Mouse (Mus musculus) heart, embryonic 16.5 days (tissue): ENCODE results near the gene Thap3. TPM values are rescaled to one million over a fixed set of nuclear protein-coding genes. Genes with fewer than 3 reads are reported as not detected.
"Not testable (repeated sequence)": the region's sequence is repeated elsewhere in the genome, so short reads cannot be mapped to it uniquely, and the experiment has no call there.

Experiments
- ATAC-seq: fragments of 200-750 bp; cut with Nextera tagmentation; replicated peaks from 2 replicates; pipeline ENCODE4 v1.8.0; 2017; ENCODE audit warnings: moderate number of reproducible peaks; ENCODE audit not compliant: insufficient read depth, low FRiP score; ENCODE audit errors: extremely low read depth
- H3K27ac ChIP-seq: fragments of 300-500 bp; sonication (generic); 2 replicates; pipeline ENCODE4 v1.5.1; 2014; ENCODE audit warnings: mild to moderate bottlenecking, low read length, control low read depth, moderate library complexity
- H3K27me3 ChIP-seq: fragments of 300-500 bp; sonication (generic); 2 replicates; pipeline ENCODE4 v1.6.1; 2014; ENCODE audit warnings: low read length, mixed read lengths; ENCODE audit not compliant: control insufficient read depth, insufficient read depth
- H3K36me3 ChIP-seq: fragments of 300-500 bp; sonication (generic); 2 replicates; pipeline ENCODE4 v1.6.1; 2014; ENCODE audit not compliant: control insufficient read depth, insufficient read depth
- H3K4me1 ChIP-seq: fragments of 300-500 bp; sonication (generic); 2 replicates; pipeline ENCODE4 v1.6.1; 2014; ENCODE audit warnings: low read length, mixed read lengths; ENCODE audit not compliant: control insufficient read depth, insufficient read depth
- H3K4me2 ChIP-seq: fragments of 300-500 bp; sonication (generic); 2 replicates; pipeline ENCODE4 v1.6.1; 2014; ENCODE audit warnings: low read depth, mild to moderate bottlenecking, control low read depth, low read length
- H3K4me3 ChIP-seq: fragments of 300-500 bp; sonication (generic); 2 replicates; pipeline ENCODE4 v1.5.1; 2014; ENCODE audit warnings: mild to moderate bottlenecking, control low read depth, low read length
- H3K9ac ChIP-seq: fragments of 300-500 bp; sonication (generic); 2 replicates; pipeline ENCODE4 v1.6.1; 2014; ENCODE audit warnings: low read length, control low read depth
- H3K9me3 ChIP-seq: fragments of 300-500 bp; sonication (generic); replicated peaks from 2 replicates; pipeline ENCODE4 v1.6.1; 2016; ENCODE audit warnings: low read length; ENCODE audit not compliant: control insufficient read depth
- WGBS: fragments of 180-500 bp; shearing (Covaris S2); extraction: QIAGEN DNeasy Blood & Tissue Kit; methylation state at CpG from one replicate; pipeline ENCODE4 v1.1.7; 2014; 5-methylcytosine and 5-hydroxymethylcytosine counted together
- polyA plus RNA-seq: library from polyadenylated mRNA; unstranded; fragments of >200 nt; fragmentation: Nextera tagmentation; extraction: Ambion mirVana; gene quantifications from 2 replicates; pipeline ENCODE4 v1.2.1, GENCODE M21; 2015

Thap3 gene
- 28.8 and 31.2 TPM in 2 replicates for polyA plus RNA-seq

DNA sequence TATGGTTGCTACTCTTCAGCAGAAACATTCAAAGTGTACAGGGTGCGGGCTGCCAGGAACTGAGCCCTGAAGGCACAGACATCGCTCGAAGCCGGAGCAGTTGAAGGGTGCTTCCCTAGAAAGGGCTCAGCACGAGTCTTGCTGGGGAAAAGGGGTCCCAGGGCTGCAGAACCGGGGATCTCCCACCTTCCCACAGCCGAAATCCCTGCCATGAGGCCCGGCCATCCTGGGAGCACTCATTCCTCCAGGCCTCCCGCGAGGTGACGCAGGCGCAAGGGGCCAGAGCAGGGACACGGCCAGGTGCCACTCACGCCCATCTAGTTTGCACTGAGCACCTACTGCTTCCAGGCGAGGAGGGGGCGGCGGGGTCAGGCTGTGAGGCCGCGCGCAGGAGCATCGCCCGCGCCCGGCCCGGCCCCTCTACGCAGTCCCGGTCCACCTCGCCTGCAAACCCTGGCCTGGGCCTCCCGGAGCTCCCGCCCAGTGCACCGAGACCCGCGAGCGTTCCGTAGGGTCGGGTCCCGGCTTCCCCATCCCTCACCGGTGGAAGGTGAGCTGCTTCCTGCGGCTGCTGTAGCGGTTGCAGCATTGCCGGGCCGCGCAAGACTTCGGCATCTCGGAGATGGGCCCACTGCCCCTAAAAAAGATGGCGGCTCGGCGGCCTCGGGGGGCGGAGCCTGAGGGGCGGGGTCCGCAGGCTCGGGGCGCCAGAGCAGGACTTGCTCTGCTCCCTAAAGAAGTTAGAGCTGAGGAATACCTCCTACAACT lies at the start of gene Thap3:
Thap3 (minus strand) TSS at position 656 of the 768 bp plus-strand sequence.
- under 1% methylated on average over 54 of the region's 54 CpGs for WGBS
- H3K4me2 ChIP-seq: peak within 1 kb of the TSS; percentile 78

DNA sequence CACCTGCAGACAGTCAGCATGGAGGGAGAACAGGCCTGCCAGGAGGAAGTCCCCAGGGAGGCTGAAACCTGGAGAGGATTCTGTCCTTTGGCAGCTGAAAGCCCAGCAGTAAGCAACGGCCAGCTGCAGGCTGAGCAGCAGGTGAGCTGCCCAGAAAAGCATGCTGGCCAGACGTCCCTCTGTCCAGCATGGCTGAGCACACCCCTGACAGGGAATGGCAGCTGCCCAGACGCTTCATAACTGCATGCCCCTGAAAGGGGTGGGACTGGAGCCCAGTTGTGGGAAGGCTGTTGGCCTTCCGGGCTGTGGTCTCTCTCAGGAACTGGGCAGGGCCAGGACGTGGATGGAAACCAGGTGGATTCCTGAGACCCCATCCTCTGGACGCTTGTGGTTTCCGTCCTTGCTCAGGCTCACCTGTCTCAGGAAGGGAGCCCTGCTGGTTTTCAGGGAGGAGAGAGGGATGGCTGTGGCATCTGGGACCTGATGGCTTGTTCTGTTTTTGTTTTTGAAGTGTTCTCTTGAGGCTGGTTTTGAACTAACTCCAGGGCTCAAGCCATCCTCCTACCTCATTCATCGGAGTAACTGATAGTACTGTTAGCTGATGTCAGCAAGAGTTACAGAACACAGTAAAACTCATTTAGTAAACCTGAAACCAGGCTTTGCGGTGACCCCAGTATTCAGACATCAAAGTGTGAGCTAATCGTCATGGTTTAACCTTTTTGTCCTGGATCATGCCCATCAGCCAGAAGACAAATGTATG lies 49.6 kb upstream of the Thap3 start, which contains the start of gene Tas1r1:
Tas1r1 (minus strand) TSS at position 344 of the 760 bp plus-strand sequence.
- Histone ChIP-seq H3K4me3 (peak within 1 kb of the TSS; percentile 77), H3K27me3 (no peaks in the 10 kb centered on the region), H3K9me3 (no peaks in the 10 kb centered on the region), H3K9ac (peak within 1 kb of the TSS; percentile 84), H3K27ac (peak within 1 kb of the TSS; percentile 33; the same call in 1 of the 2 replicates), H3K36me3 (peaks cover 21% of the 10 kb centered on the region), H3K4me1 (peaks cover 14% of the 10 kb centered on the region), H3K4me2 (peak within 1 kb of the TSS; percentile 88)
- 38% methylated on average over 10 of the region's 10 CpGs for WGBS
- 0 out of 2 replicates have a peak, but pooled peaks have one; percentile 11 for ATAC-seq

More for the DNA sequence above, at the start of gene Thap3:
- H3K27ac ChIP-seq: peak within 1 kb of the TSS; percentile 81
- ATAC-seq: peak; percentile 71
- no peaks in the 10 kb centered on the region for H3K27me3 ChIP-seq
- H3K4me3 ChIP-seq: peak within 1 kb of the TSS; percentile 88
- peaks cover 23% of the 10 kb centered on the region for H3K4me1 ChIP-seq
- H3K9me3 ChIP-seq: no peaks in the 10 kb centered on the region
- H3K9ac ChIP-seq: peak within 1 kb of the TSS; percentile 95
- H3K36me3 ChIP-seq: peaks cover 16% of the 10 kb centered on the region

DNA sequence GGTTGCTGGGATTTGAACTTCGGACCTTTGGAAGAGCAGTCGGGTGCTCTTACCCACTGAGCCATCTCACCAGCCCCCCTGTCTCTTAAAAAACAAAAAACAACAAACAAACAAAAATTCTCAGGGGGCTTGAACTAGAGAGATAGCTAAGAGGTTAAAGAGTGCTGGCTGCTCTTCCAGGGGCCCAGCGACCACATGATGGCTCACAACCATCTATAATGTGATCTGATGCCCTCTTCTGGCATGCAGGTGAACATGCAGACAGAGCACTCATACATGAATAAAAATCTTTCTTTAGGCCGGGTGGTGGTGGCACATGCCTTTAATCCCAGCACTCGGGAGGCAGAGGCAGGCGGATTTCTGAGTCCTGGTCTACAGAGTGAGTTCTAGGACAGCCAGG lies 47.7 kb upstream of the Thap3 start:
- H3K36me3 ChIP-seq, ATAC-seq: not testable (repeated sequence)
- 92% methylated on average over 6 of the region's 6 CpGs for WGBS

DNA sequence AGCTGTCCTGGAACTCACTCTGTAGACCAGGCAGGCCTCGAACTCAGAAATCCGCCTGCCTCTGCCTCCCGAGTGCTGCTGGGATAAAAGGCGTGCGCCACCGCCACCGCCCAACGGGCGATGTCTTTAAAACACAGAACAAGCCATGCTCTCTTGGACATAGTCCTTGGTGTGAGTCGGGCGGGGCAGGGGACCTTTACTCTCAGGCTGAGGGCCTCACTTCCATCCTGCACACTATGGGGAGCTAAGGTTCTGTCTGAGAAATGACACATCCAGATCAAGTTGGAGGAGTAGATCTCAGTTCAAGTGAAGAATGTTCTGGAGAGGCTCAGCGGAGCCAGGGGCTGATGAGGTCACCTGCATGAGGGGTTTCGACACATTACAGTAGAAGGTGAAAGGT lies 44.1 kb upstream of the Thap3 start:
- 85% methylated on average over 13 of the region's 13 CpGs for WGBS
- Histone ChIP-seq H3K9ac (no peak overlapping the region), H3K27me3 (0 out of 2 replicates have a peak, but pooled peaks cover 4% of the 10 kb centered on the region), H3K4me3 (no peak overlapping the region), H3K4me1 (peaks cover 9% of the 10 kb centered on the region), H3K4me2 (no peak overlapping the region), H3K36me3 (no peaks in the 10 kb centered on the region), H3K9me3 (no peaks in the 10 kb centered on the region), H3K27ac (no peak overlapping the region)
- ATAC-seq: no peak

More for the DNA sequence above, 47.7 kb upstream of the Thap3 start:
- not testable (repeated sequence) for H3K27ac ChIP-seq, H3K9ac ChIP-seq, H3K4me3 ChIP-seq, H3K4me2 ChIP-seq, H3K9me3 ChIP-seq, H3K27me3 ChIP-seq
- H3K4me1 ChIP-seq: peaks cover 14% of the 10 kb centered on the region

DNA sequence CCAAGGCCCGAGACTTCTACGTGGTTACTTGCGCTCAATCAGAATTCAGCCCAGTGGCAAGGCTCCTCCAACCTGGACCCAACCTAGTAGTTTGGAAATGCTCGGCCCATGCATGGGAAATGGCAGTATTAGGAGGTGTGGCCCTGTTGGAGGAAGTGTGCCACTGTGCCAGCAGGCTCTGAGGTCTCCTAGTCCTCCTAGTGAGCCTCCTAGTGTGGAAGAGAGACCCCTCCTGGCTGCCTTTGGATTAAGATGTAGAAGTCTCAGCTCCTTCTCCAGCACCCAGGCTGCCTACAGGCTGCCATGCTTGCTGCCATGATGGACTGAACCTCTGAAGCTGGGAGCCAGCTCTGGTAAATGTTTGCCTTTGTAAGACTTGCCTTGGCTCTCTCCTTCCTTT lies 41.2 kb upstream of the Thap3 start:
- H3K9ac ChIP-seq: peak overlapping the region; percentile 27; the same call in 1 of the 2 replicates
- H3K4me2 ChIP-seq: no peak overlapping the region
- peaks cover 27% of the 10 kb centered on the region for H3K4me1 ChIP-seq
- no peak for ATAC-seq
- H3K4me3 ChIP-seq: no peak overlapping the region
- no peak overlapping the region for H3K27ac ChIP-seq
- 0 out of 2 replicates have a peak, but pooled peaks cover 4% of the 10 kb centered on the region for H3K27me3 ChIP-seq
- WGBS: 69% methylated on average over 4 of the region's 4 CpGs
- H3K9me3 ChIP-seq: no peaks in the 10 kb centered on the region
- no peaks in the 10 kb centered on the region for H3K36me3 ChIP-seq

DNA sequence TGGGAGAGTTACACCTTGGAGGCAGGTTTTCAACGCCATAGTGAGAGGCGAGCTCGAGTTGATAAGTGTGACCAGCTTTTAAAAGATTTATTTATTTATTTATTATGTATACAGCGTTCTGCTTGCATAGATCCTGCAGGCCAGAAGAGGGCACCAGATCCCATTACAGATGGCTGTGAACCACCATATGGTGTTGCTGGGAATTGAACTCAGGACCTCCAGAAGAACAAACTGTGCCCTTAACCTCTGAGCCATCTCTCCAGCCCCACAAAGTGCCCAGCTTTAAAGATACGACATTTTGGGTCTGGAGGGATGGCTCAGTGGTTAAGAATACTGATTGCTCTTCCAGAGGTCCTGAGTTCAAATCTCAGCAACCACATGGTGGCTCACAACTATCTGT lies 40.3 kb upstream of the Thap3 start:
- Histone ChIP-seq H3K27me3 (0 out of 2 replicates have a peak, but pooled peaks cover 4% of the 10 kb centered on the region), H3K27ac (no peak overlapping the region), H3K36me3 (no peaks in the 10 kb centered on the region), H3K9ac (no peak overlapping the region), H3K4me2 (no peak overlapping the region), H3K4me3 (no peak overlapping the region), H3K9me3 (no peaks in the 10 kb centered on the region), H3K4me1 (peaks cover 27% of the 10 kb centered on the region)
- no peak for ATAC-seq
- WGBS: 29% methylated on average over 5 of the region's 5 CpGs

DNA sequence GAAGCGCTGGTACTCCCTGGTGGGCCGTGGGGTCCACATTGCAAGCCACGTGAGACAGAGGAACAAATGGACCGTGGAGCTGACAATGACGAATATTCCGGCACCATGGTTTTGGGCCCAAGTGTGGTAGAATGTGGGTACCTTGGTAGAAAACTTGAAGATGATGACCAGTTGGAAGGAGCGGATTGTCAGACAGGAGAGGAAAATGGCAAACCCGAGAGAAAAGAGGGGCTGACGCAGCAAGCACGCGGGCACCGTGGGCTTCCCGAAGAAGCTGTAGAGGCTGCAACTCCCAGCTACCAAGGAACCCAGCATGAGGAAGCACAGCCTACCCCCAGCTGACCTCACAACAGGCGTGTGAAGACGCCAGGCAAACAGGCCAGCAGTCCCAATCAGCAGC lies 39.7 kb upstream of the Thap3 start:
- peak overlapping the region; percentile 78; the same call in 1 of the 2 replicates for H3K4me3 ChIP-seq
- H3K27ac ChIP-seq: no peak overlapping the region; the same call in 1 of the 2 replicates
- H3K4me1 ChIP-seq: peaks cover 27% of the 10 kb centered on the region
- H3K27me3 ChIP-seq: 0 out of 2 replicates have a peak, but pooled peaks cover 4% of the 10 kb centered on the region
- H3K9me3 ChIP-seq: no peaks in the 10 kb centered on the region
- H3K9ac ChIP-seq: no peak overlapping the region; the same call in 1 of the 2 replicates
- ATAC-seq: no peak
- H3K36me3 ChIP-seq: no peaks in the 10 kb centered on the region
- H3K4me2 ChIP-seq: peak overlapping the region; percentile 99
- WGBS: 54% methylated on average over 15 of the region's 15 CpGs

DNA sequence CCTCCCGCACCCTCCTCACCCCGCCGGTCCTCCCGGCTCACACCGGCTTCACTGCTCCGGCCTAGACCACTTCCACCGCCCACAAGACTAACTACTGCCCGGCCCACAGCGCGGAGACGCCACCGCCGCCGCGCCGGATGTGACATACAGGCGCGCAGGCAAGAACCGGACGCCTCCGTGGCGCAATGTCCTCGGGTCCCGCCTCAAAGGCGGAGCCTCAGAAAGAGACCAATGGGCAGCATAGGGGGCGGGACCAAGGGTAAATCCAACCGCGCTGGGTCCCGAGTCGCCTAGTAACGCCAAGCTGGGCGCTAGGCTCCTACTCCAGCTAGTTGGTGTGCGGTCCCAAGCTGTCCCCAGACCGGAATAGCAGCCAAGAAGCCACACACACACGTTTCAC lies 38.7 kb upstream of the Thap3 start, which contains the start of gene Zbtb48:
Zbtb48 (minus strand) TSS at position 148 of the 400 bp plus-strand sequence.
- ATAC-seq: peak; percentile 96
- Histone ChIP-seq H3K4me1 (peaks cover 27% of the 10 kb centered on the region), H3K27me3 (0 out of 2 replicates have a peak, but pooled peaks cover 4% of the 10 kb centered on the region), H3K4me3 (peak within 1 kb of the TSS; percentile 78), H3K27ac (peak within 1 kb of the TSS; percentile 66), H3K4me2 (peak within 1 kb of the TSS; percentile 99), H3K36me3 (peaks cover 6% of the 10 kb centered on the region), H3K9me3 (no peaks in the 10 kb centered on the region), H3K9ac (peak within 1 kb of the TSS; percentile 78)
- under 1% methylated on average over 35 of the region's 35 CpGs for WGBS
